Mouse (Mus musculus) lung, embryonic 16.5 days (tissue): ENCODE measurements around the gene Hrh1. TPM values are rescaled to one million over a fixed set of nuclear protein-coding genes. Genes with fewer than 3 reads are reported as not detected.
A peak's percentile ranks its signal among the peaks of the same experiment; 100 is the strongest.

Source experiments
- ATAC-seq: fragments of 200-750 bp; cut with Nextera tagmentation; 2 replicates; pipeline ENCODE4 v1.8.0; 2017; ENCODE audit warnings: low read depth, mild to moderate bottlenecking, moderate library complexity
- H3K27ac ChIP-seq: fragments of 300-500 bp; sonication (generic); 2 replicates; pipeline ENCODE4 v1.5.1; 2014; ENCODE audit warnings: mild to moderate bottlenecking, control low read depth, low read length
- H3K27me3 ChIP-seq: fragments of 300-500 bp; sonication (generic); 2 replicates; pipeline ENCODE4 v1.6.1; 2014; ENCODE audit warnings: low read depth, low read length, mixed read lengths; ENCODE audit not compliant: control insufficient read depth, insufficient read depth
- H3K36me3 ChIP-seq: fragments of 300-500 bp; sonication (generic); 2 replicates; pipeline ENCODE4 v1.6.1; 2014; ENCODE audit warnings: low read length; ENCODE audit not compliant: control insufficient read depth, insufficient read depth
- H3K4me1 ChIP-seq: fragments of 300-500 bp; sonication (generic); replicated peaks from 2 replicates; pipeline ENCODE4 v1.6.1; 2014; ENCODE audit warnings: low read length, mixed read lengths; ENCODE audit not compliant: control insufficient read depth, insufficient read depth
- H3K4me2 ChIP-seq: fragments of 300-500 bp; sonication (generic); 2 replicates; pipeline ENCODE4 v1.6.1; 2014; ENCODE audit warnings: low read depth, low read length, control low read depth
- H3K4me3 ChIP-seq: fragments of 300-500 bp; sonication (generic); 2 replicates; pipeline ENCODE4 v1.5.1; 2014; ENCODE audit warnings: mild to moderate bottlenecking, low read length, control low read depth
- H3K9ac ChIP-seq: fragments of 300-500 bp; sonication (generic); 2 replicates; pipeline ENCODE4 v1.6.1; 2014; ENCODE audit warnings: low read length, control low read depth
- H3K9me3 ChIP-seq: fragments of 300-500 bp; sonication (generic); 2 replicates; pipeline ENCODE4 v1.6.1; 2016; ENCODE audit warnings: low read length; ENCODE audit not compliant: control insufficient read depth
- WGBS: fragments of 180-500 bp; shearing (Covaris S2); extraction: QIAGEN DNeasy Blood & Tissue Kit; methylation state at CpG from one replicate; pipeline ENCODE4 v1.1.7; 2014; 5-methylcytosine and 5-hydroxymethylcytosine counted together
- polyA plus RNA-seq: library from polyadenylated mRNA; unstranded; fragments of >200 nt; fragmentation: Nextera tagmentation; extraction: Ambion mirVana; gene quantifications from 2 replicates; pipeline ENCODE4 v1.2.1, GENCODE M21; 2015

The Hrh1 gene
- 0.26 TPM in 1 of 2 replicates, not detected in the other for polyA plus RNA-seq

- peaks cover 50% of the 10 kb centered on the region for H3K27me3 ChIP-seq
- peak; percentile 29; the same call in 1 of the 2 replicates for ATAC-seq
- peak within 1 kb of the TSS; percentile 96 for H3K4me2 ChIP-seq
Observed at GRCm38 (mm10) chr6:114397691-114398217, at the start of gene Hrh1. Gene Hrh1 (plus strand): TSS chr6:114397936.

GRCm38 (mm10) chr6:114354635-114355034 lies 43.1 kb upstream of the Hrh1 start:
- ATAC-seq, result no peak
- Histone ChIP-seq H3K4me2 (no peak overlapping the region), H3K27me3 (no peaks in the 10 kb centered on the region), H3K4me3 (no peak overlapping the region), H3K27ac (no peak overlapping the region), H3K9ac (no peak overlapping the region), H3K36me3 (no peaks in the 10 kb centered on the region), H3K4me1 (no peaks in the 10 kb centered on the region), H3K9me3 (no peaks in the 10 kb centered on the region)
- WGBS, result 42% methylated on average over 4 of the region's 4 CpGs

More at GRCm38 (mm10) chr6:114397691-114398217, at the start of gene Hrh1:
- peak within 1 kb of the TSS; percentile 49 for H3K9ac ChIP-seq
- H3K27ac ChIP-seq, result no peak within 1 kb of the TSS
- peaks cover 15% of the 10 kb centered on the region for H3K4me1 ChIP-seq
- H3K9me3 ChIP-seq, result no peaks in the 10 kb centered on the region
- H3K4me3 ChIP-seq, result peak within 1 kb of the TSS; percentile 52
- WGBS, result under 1% methylated on average over 33 of the region's 56 CpGs
- H3K36me3 ChIP-seq, result no peaks in the 10 kb centered on the region

DNA sequence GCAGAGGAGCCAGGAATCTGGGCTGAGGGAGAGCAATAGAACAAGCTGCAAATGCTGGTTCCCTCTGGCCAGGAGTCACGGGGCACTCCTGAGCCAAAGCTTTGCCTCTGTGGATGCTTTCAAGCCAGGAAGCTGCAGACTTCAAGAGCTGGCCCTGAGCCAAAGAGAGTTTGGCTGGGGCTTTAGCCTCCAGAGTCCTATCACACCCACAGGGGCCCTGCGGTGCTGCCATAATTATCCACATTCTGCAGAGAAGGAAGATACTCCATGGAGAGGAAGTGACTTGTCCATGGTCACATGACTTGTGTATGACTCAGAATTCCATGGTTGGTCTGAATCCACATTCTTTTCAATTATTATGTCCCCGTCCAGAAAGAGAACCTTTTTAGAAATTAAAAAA lies 39.6 kb upstream of the Hrh1 start:
- Histone ChIP-seq H3K4me2 (no peak overlapping the region), H3K4me3 (no peak overlapping the region), H3K27me3 (no peaks in the 10 kb centered on the region), H3K27ac (no peak overlapping the region), H3K9me3 (no peaks in the 10 kb centered on the region), H3K9ac (no peak overlapping the region), H3K36me3 (no peaks in the 10 kb centered on the region), H3K4me1 (no peaks in the 10 kb centered on the region)
- 0 out of 2 replicates have a peak, but pooled peaks have one; percentile 15 for ATAC-seq
- WGBS, result 34% methylated on average over 3 of the region's 3 CpGs

GRCm38 (mm10) chr6:114362355-114362754 lies 35.4 kb upstream of the Hrh1 start:
- Histone ChIP-seq H3K27me3 (no peaks in the 10 kb centered on the region), H3K4me3 (no peak overlapping the region), H3K4me2 (no peak overlapping the region), H3K4me1 (no peaks in the 10 kb centered on the region), H3K9me3 (no peaks in the 10 kb centered on the region), H3K9ac (no peak overlapping the region), H3K36me3 (no peaks in the 10 kb centered on the region), H3K27ac (no peak overlapping the region)
- WGBS, result 62% methylated on average over 4 of the region's 4 CpGs
- ATAC-seq, result no peak

GRCm38 (mm10) chr6:114363740-114364139 lies 34.0 kb upstream of the Hrh1 start:
- WGBS, result 80% methylated on average over 8 of the region's 8 CpGs
- Histone ChIP-seq H3K4me2 (no peak overlapping the region), H3K4me3 (no peak overlapping the region), H3K9ac (no peak overlapping the region), H3K27me3 (no peaks in the 10 kb centered on the region), H3K9me3 (no peaks in the 10 kb centered on the region), H3K27ac (no peak overlapping the region), H3K36me3 (no peaks in the 10 kb centered on the region), H3K4me1 (no peaks in the 10 kb centered on the region)
- no peak for ATAC-seq

- Histone ChIP-seq H3K9me3 (no peaks in the 10 kb centered on the region), H3K4me3 (no peak overlapping the region), H3K4me2 (no peak overlapping the region), H3K27me3 (no peaks in the 10 kb centered on the region), H3K27ac (no peak overlapping the region), H3K9ac (no peak overlapping the region), H3K4me1 (no peaks in the 10 kb centered on the region), H3K36me3 (no peaks in the 10 kb centered on the region)
- WGBS, result 83% methylated on average over 5 of the region's 5 CpGs
- no peak for ATAC-seq
Observed at GRCm38 (mm10) chr6:114364734-114365133, 33.0 kb upstream of the Hrh1 start.

DNA sequence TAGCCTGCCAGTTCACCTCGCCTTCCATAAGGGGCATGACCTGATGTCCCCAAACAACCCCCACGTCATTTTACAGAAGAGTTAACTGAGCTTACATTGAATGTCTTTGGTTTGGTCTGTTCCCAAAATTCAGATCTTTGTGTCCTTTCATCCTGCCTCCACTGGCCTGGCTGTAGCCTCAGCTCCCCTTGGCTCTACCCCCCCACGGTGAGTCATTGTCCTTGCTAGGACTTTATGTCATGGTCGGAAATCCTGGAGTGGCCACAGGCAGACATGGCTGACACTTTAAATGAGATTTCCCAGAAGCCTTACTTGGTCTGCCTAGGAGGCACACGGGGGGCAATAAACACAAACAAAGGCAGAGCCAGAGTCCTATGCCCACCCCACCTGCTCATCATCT lies 31.5 kb upstream of the Hrh1 start:
- no peak overlapping the region for H3K27ac ChIP-seq
- no peak overlapping the region for H3K4me3 ChIP-seq
- no peak overlapping the region for H3K9ac ChIP-seq

GRCm38 (mm10) chr6:114367681-114368080 lies 30.1 kb upstream of the Hrh1 start:
- Histone ChIP-seq H3K9ac (no peak overlapping the region), H3K4me2 (no peak overlapping the region), H3K4me3 (no peak overlapping the region), H3K27ac (no peak overlapping the region), H3K36me3 (no peaks in the 10 kb centered on the region), H3K27me3 (no peaks in the 10 kb centered on the region), H3K4me1 (no peaks in the 10 kb centered on the region), H3K9me3 (no peaks in the 10 kb centered on the region)
- ATAC-seq, result no peak
- WGBS, result 49% methylated on average over 6 of the region's 6 CpGs

More for the DNA sequence above, 31.5 kb upstream of the Hrh1 start:
- no peak for ATAC-seq
- H3K27me3 ChIP-seq, result no peaks in the 10 kb centered on the region
- no peaks in the 10 kb centered on the region for H3K4me1 ChIP-seq
- no peak overlapping the region for H3K4me2 ChIP-seq
- no peaks in the 10 kb centered on the region for H3K36me3 ChIP-seq
- WGBS, result 67% methylated on average over 5 of the region's 5 CpGs
- H3K9me3 ChIP-seq, result no peaks in the 10 kb centered on the region

DNA sequence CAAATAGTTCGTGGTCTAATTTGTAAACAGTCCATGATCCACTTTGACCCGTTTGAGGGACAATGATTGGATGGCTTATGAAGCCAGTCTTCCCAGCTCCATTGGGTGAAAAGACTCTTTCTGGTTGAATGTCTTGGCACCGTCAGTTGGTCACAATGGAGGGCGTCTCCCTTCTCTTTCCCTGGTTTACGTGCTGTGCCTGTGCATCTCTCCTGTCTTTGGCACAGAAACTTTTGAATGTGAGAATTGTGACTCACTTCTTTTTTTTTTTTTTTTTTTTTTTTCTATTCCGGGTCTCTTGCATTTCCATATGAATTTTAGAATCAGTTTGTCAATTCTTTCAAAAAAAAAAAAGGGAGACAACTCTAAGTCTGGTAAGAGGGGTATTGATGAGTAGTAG lies 29.5 kb upstream of the Hrh1 start:
- H3K9me3 ChIP-seq, result no peaks in the 10 kb centered on the region
- no peak overlapping the region for H3K27ac ChIP-seq
- no peaks in the 10 kb centered on the region for H3K4me1 ChIP-seq
- no peak overlapping the region for H3K4me2 ChIP-seq
- no peak overlapping the region for H3K9ac ChIP-seq
- H3K27me3 ChIP-seq, result no peaks in the 10 kb centered on the region
- ATAC-seq, result no peak
- no peak overlapping the region for H3K4me3 ChIP-seq
- 71% methylated on average over 6 of the region's 6 CpGs for WGBS
- no peaks in the 10 kb centered on the region for H3K36me3 ChIP-seq

DNA sequence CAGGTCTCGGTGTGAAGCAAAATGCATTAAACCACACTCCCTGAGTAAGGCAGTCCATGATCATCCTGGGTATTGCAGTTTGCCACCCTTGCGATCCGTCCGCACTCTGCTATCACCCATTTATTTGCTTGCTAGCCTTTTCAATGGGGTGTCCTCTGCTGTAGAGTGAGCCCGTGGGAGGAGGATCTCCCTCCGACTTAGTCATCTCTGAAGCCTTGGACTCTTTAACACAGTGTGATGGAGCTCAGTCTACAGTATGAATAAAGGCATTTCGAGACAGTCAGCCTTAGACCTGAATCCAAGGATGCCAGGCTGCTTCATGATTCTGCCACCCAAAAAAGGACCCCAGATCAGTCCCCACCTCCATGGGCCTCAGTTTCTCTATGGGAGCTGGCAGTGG lies 25.0 kb upstream of the Hrh1 start:
- H3K27me3 ChIP-seq, result no peaks in the 10 kb centered on the region
- WGBS, result 80% methylated on average over 7 of the region's 7 CpGs

More for the DNA sequence above, 25.0 kb upstream of the Hrh1 start:
- Histone ChIP-seq H3K4me1 (no peaks in the 10 kb centered on the region), H3K9ac (no peak overlapping the region), H3K4me2 (no peak overlapping the region), H3K27ac (no peak overlapping the region), H3K9me3 (no peaks in the 10 kb centered on the region), H3K4me3 (no peak overlapping the region), H3K36me3 (no peaks in the 10 kb centered on the region)
- no peak for ATAC-seq
